Mouse (Mus musculus): ENCODE measurements around the gene Zswim5.

The Zswim5 gene

GRCm38 (mm10) chr4:116928006-116928651 lies 51.0 kb downstream of the Zswim5 start:
- DNase-seq, result no peak

GRCm38 (mm10) chr4:116939585-116939984 lies 62.4 kb downstream of the Zswim5 start:
- no peak for DNase-seq

GRCm38 (mm10) chr4:116942695-116943094 lies 65.5 kb downstream of the Zswim5 start:
- DNase-seq, result no peak

GRCm38 (mm10) chr4:116944055-116944454 lies 66.9 kb downstream of the Zswim5 start:
- no peak for DNase-seq

GRCm38 (mm10) chr4:116951642-116952041 lies 74.5 kb downstream of the Zswim5 start:
- DNase-seq, result no peak

- DNase-seq, result no peak
Measured at GRCm38 (mm10) chr4:116954951-116955350, 77.8 kb downstream of the Zswim5 start.

GRCm38 (mm10) chr4:116976503-116976902 lies 99.3 kb downstream of the Zswim5 start:
- DNase-seq, result no peak

- DNase-seq, result no peak
Measured at GRCm38 (mm10) chr4:116985681-116986080, 108.5 kb downstream of the Zswim5 start.

- peak; percentile 73 for DNase-seq
Measured at GRCm38 (mm10) chr4:116986400-116987121, 109.4 kb downstream of the Zswim5 start.

- DNase-seq, result no peak
Measured at GRCm38 (mm10) chr4:116987122-116987456, 109.9 kb downstream of the Zswim5 start.

- no peak for DNase-seq
Measured at GRCm38 (mm10) chr4:116989731-116990130, 112.6 kb downstream of the Zswim5 start.

GRCm38 (mm10) chr4:116991366-116991765 lies 114.2 kb downstream of the Zswim5 start:
- DNase-seq, result peak; percentile 85

GRCm38 (mm10) chr4:116993672-116994621 lies 116.8 kb downstream of the Zswim5 start, which contains the start of gene Urod:
Urod (minus strand) TSS chr4:116994413.
- DNase-seq, result peak; percentile 95

GRCm38 (mm10) chr4:116995131-116995797 lies 118.1 kb downstream of the Zswim5 start, which contains the start of gene Hectd3:
Hectd3 (plus strand) TSS chr4:116995317.
- peak; percentile 52 for DNase-seq

GRCm38 (mm10) chr4:116995798-116996135 lies 118.6 kb downstream of the Zswim5 start:
- DNase-seq, result peak; percentile 57

GRCm38 (mm10) chr4:116999513-117000154 lies 122.5 kb downstream of the Zswim5 start:
- no peak for DNase-seq

- no peak for DNase-seq
Measured at GRCm38 (mm10) chr4:117001957-117002356, 124.8 kb downstream of the Zswim5 start.

- peak; percentile 44 for DNase-seq
Measured at GRCm38 (mm10) chr4:117002543-117003521, 125.7 kb downstream of the Zswim5 start.

- DNase-seq, result no peak
Measured at GRCm38 (mm10) chr4:117004649-117005048, 127.5 kb downstream of the Zswim5 start.

- no peak for DNase-seq
Measured at GRCm38 (mm10) chr4:117005611-117006400, 128.6 kb downstream of the Zswim5 start.
